Mouse (Mus musculus): Measurements from ENCODE around the gene Scn7a.

Gene Scn7a

GRCm38 (mm10) chr2:66784765-66785164, at the start of gene Scn7a:
Scn7a (minus strand) TSS chr2:66784914.
- no peak for DNase-seq (ENCODE audit: low read depth, low spot score)
- H3K36me3 ChIP-seq (ENCODE audit: control insufficient read depth, insufficient read depth, low read length, poor library complexity, severe bottlenecking): no peaks in the 10 kb centered on the region

GRCm38 (mm10) chr2:66827729-66828128, 43.0 kb upstream of the Scn7a start:
- H3K36me3 ChIP-seq (ENCODE audit: control insufficient read depth, insufficient read depth, low read length, poor library complexity, severe bottlenecking): no peaks in the 10 kb centered on the region
- H3K27me3 ChIP-seq (ENCODE audit: control insufficient read depth, insufficient read depth, low read length, poor library complexity, severe bottlenecking): no peaks in the 10 kb centered on the region
- DNase-seq (ENCODE audit: low read depth, low spot score): no peak

More at GRCm38 (mm10) chr2:66784765-66785164, at the start of gene Scn7a:
- no peaks in the 10 kb centered on the region for H3K27me3 ChIP-seq (ENCODE audit: control insufficient read depth, insufficient read depth, low read length, poor library complexity, severe bottlenecking)

GRCm38 (mm10) chr2:66819862-66820559, 35.3 kb upstream of the Scn7a start:
- Histone ChIP-seq H3K27me3 (ENCODE audit: control insufficient read depth, insufficient read depth, low read length, poor library complexity, severe bottlenecking) (no peaks in the 10 kb centered on the region), H3K36me3 (ENCODE audit: control insufficient read depth, insufficient read depth, low read length, poor library complexity, severe bottlenecking) (no peaks in the 10 kb centered on the region)
- DNase-seq (ENCODE audit: low read depth, low spot score): no peak

GRCm38 (mm10) chr2:66799676-66800249, 15.0 kb upstream of the Scn7a start:
- H3K36me3 ChIP-seq (ENCODE audit: control insufficient read depth, insufficient read depth, low read length, poor library complexity, severe bottlenecking): no peaks in the 10 kb centered on the region
- no peaks in the 10 kb centered on the region for H3K27me3 ChIP-seq (ENCODE audit: control insufficient read depth, insufficient read depth, low read length, poor library complexity, severe bottlenecking)
- no peak for DNase-seq (ENCODE audit: low read depth, low spot score)

- no peaks in the 10 kb centered on the region for H3K36me3 ChIP-seq (ENCODE audit: control insufficient read depth, insufficient read depth, low read length, poor library complexity, severe bottlenecking)
- H3K27me3 ChIP-seq (ENCODE audit: control insufficient read depth, insufficient read depth, low read length, poor library complexity, severe bottlenecking): no peaks in the 10 kb centered on the region
- DNase-seq (ENCODE audit: low read depth, low spot score): no peak
Observed at GRCm38 (mm10) chr2:66797493-66797892, 12.8 kb upstream of the Scn7a start.

GRCm38 (mm10) chr2:66791629-66792028, 6.9 kb upstream of the Scn7a start:
- Histone ChIP-seq H3K36me3 (ENCODE audit: control insufficient read depth, insufficient read depth, low read length, poor library complexity, severe bottlenecking) (no peaks in the 10 kb centered on the region), H3K27me3 (ENCODE audit: control insufficient read depth, insufficient read depth, low read length, poor library complexity, severe bottlenecking) (no peaks in the 10 kb centered on the region)
- no peak for DNase-seq (ENCODE audit: low read depth, low spot score)

- H3K36me3 ChIP-seq (ENCODE audit: control insufficient read depth, insufficient read depth, low read length, poor library complexity, severe bottlenecking): no peaks in the 10 kb centered on the region
Observed at GRCm38 (mm10) chr2:66780884-66781283, 3.8 kb downstream of the Scn7a start.

GRCm38 (mm10) chr2:66767980-66768379, 16.7 kb downstream of the Scn7a start:
- H3K27me3 ChIP-seq (ENCODE audit: control insufficient read depth, insufficient read depth, low read length, poor library complexity, severe bottlenecking): no peaks in the 10 kb centered on the region
- DNase-seq (ENCODE audit: low read depth, low spot score): no peak

More at GRCm38 (mm10) chr2:66780884-66781283, 3.8 kb downstream of the Scn7a start:
- no peak for DNase-seq (ENCODE audit: low read depth, low spot score)
- H3K27me3 ChIP-seq (ENCODE audit: control insufficient read depth, insufficient read depth, low read length, poor library complexity, severe bottlenecking): no peaks in the 10 kb centered on the region

DNA sequence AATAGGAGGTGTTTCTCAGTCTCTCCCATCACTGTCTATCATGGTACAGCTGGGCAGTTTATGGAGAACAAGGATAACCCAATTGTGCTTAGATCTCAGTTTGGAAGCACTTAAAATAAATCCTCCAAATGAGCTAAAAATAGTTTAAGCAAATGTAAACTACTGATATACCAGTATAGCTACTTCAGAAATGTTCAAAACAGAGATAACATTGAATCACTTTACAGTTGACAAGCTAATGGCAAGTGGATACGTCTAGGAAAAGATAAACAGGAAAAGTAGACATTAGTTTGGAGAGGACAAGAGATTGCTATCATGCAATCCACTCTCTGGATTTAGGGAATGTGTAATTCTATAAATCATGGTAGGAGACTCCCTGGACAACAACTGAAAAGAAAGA, 19.5 kb downstream of the Scn7a start:
- no peak for DNase-seq (ENCODE audit: low read depth, low spot score)
- H3K36me3 ChIP-seq (ENCODE audit: control insufficient read depth, insufficient read depth, low read length, poor library complexity, severe bottlenecking): no peaks in the 10 kb centered on the region
- H3K27me3 ChIP-seq (ENCODE audit: control insufficient read depth, insufficient read depth, low read length, poor library complexity, severe bottlenecking): no peaks in the 10 kb centered on the region

More at GRCm38 (mm10) chr2:66767980-66768379, 16.7 kb downstream of the Scn7a start:
- H3K36me3 ChIP-seq (ENCODE audit: control insufficient read depth, insufficient read depth, low read length, poor library complexity, severe bottlenecking): no peaks in the 10 kb centered on the region

GRCm38 (mm10) chr2:66762905-66763304, 21.8 kb downstream of the Scn7a start:
- no peaks in the 10 kb centered on the region for H3K27me3 ChIP-seq (ENCODE audit: control insufficient read depth, insufficient read depth, low read length, poor library complexity, severe bottlenecking)
- no peak for DNase-seq (ENCODE audit: low read depth, low spot score)
- H3K36me3 ChIP-seq (ENCODE audit: control insufficient read depth, insufficient read depth, low read length, poor library complexity, severe bottlenecking): no peaks in the 10 kb centered on the region

- DNase-seq (ENCODE audit: low read depth, low spot score): no peak
- Histone ChIP-seq H3K27me3 (ENCODE audit: control insufficient read depth, insufficient read depth, low read length, poor library complexity, severe bottlenecking) (no peaks in the 10 kb centered on the region), H3K36me3 (ENCODE audit: control insufficient read depth, insufficient read depth, low read length, poor library complexity, severe bottlenecking) (no peaks in the 10 kb centered on the region)
Observed at GRCm38 (mm10) chr2:66728002-66728401, 56.7 kb downstream of the Scn7a start.

DNA sequence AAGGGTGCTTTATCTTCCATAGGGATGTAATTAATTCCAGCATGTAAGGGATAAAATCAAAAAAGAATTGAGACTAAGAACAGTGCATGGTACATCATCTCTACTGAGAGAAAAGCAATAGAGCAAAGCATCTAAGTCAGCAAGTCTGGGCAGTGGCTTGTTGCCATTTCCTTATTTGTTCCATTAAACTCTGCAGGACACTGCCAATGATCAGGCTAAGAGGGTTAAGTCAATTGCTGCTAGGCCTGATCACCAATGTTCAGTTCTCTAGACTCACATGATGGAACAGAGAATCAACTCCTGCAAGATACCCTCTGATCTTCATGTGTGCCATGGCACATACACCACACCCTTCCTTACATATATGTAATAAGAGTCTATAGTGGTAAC, 57.1 kb downstream of the Scn7a start:
- no peaks in the 10 kb centered on the region for H3K36me3 ChIP-seq (ENCODE audit: control insufficient read depth, insufficient read depth, low read length, poor library complexity, severe bottlenecking)
- no peak for DNase-seq (ENCODE audit: low read depth, low spot score)
- H3K27me3 ChIP-seq (ENCODE audit: control insufficient read depth, insufficient read depth, low read length, poor library complexity, severe bottlenecking): no peaks in the 10 kb centered on the region

DNA sequence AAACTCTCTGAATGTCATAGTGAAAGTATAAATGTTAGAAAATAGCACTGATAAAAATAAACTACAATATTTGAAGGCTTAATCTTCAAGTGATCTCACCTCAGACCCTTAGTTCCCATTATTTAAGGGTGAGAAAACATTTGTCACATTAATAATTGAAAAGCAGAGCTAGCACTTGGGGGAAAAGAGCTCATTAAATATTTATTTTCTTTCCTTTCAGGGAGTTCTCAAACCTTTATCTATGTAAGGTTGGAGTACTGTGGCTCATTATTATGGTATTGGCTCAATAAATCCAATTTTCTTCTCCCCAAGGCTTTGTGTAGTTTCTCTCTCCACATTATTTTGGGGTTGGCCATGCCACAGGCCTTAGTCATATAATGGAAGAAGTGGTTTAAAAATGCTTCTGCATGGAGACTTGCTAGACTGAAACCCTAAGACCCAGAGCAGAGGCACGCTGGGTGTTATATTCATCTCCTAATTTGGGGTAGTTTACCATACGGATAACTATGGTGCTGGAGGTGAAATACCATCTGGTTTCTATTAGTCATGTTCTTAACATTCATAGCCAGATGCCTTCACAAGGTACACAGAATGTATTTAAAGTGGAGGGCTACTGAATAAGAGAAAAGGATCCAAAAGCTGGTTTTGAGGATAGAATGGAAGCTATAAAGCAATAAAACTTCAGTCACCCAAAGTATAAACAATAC, 57.7 kb downstream of the Scn7a start:
- Histone ChIP-seq H3K27me3 (ENCODE audit: control insufficient read depth, insufficient read depth, low read length, poor library complexity, severe bottlenecking) (no peaks in the 10 kb centered on the region), H3K36me3 (ENCODE audit: control insufficient read depth, insufficient read depth, low read length, poor library complexity, severe bottlenecking) (no peaks in the 10 kb centered on the region)
- no peak for DNase-seq (ENCODE audit: low read depth, low spot score)

DNA sequence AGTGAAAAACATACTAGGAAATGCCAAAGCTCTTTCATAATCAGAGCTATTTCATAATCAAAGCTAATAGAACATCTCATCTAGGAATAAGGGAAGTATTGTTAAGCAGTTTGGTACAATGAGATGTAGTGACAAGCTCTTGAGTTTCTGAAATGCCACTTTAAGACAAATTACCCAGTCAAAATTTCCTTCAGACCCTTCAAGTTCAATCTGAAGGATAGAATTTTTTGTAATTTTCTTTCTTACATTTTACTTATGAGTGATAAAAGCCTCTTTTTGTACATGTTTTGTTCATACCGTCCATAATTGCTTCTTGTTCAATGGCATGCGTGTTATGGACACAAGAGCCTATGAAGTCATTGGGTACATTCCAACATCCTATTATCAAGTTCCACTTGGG, 72.6 kb downstream of the Scn7a start:
- H3K36me3 ChIP-seq (ENCODE audit: control insufficient read depth, insufficient read depth, low read length, poor library complexity, severe bottlenecking): no peaks in the 10 kb centered on the region
- H3K27me3 ChIP-seq (ENCODE audit: control insufficient read depth, insufficient read depth, low read length, poor library complexity, severe bottlenecking): no peaks in the 10 kb centered on the region
- DNase-seq (ENCODE audit: low read depth, low spot score): no peak

DNA sequence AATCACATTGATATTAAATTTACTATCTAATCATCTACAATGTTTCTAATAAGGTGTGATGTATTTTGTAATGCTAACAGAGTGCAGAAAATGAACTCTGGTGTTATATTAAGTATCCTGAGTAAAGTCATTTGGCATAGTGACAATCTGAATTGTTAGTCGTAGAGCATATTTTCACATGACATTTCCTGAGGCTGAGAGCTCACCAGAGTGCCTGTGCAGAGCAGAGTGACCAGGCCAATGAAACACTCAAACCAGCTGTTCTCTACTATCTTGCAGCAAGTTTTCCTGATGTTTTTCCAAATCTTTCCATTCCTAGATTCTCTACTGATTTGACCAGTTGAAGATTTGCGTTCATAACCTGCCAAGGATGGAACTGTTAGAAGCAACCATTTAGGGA, 92.4 kb downstream of the Scn7a start:
- H3K27me3 ChIP-seq (ENCODE audit: control insufficient read depth, insufficient read depth, low read length, poor library complexity, severe bottlenecking): no peaks in the 10 kb centered on the region
- no peak for DNase-seq (ENCODE audit: low read depth, low spot score)
- H3K36me3 ChIP-seq (ENCODE audit: control insufficient read depth, insufficient read depth, low read length, poor library complexity, severe bottlenecking): no peaks in the 10 kb centered on the region
